Mouse (Mus musculus): ENCODE results near the gene Lyzl4.

DNA sequence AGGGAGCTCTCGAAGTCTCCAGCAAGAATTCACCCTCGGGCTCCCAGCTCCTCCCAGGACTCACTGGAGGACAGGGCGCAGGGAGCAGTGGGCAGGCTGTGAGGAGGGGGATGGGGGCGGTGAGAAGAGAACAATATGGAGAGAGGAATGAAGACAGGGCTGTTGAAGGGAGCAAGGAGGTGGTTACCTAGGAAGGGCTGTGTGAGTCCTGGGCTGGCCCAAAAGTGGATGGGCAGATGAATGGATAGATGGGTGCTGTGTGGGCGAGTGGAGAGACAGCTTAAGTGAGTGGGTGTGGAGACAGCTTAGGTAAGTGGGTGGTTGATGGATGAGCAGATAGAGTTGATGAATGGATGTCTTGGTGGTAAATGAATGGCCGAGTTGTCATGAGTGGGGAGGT lies 21.6 kb upstream of the Lyzl4 start:
- TF ChIP-seq POLR2AphosphoS5 (IDR thresholded peaks at IDR 0.05; ENCODE audit: insufficient replicate concordance, low read depth, low read length) (no peak), CTCF (IDR thresholded peaks at IDR 0.05; ENCODE audit: low read depth, low read length) (no peak), TAL1 (conservative IDR thresholded peaks at IDR 0.05; ENCODE audit: low read depth, low read length) (no peak)

Data from G1E (cell line).